Mouse (Mus musculus) forebrain, embryonic 15.5 days (tissue): ENCODE measurements around the gene Zmynd8. TPM values are rescaled to one million over a fixed set of nuclear protein-coding genes. Genes with fewer than 3 reads are reported as not detected.

Source experiments
- ATAC-seq: fragments of 200-750 bp; cut with Nextera tagmentation; replicated peaks from 2 replicates; pipeline ENCODE4 v1.8.0; 2017; ENCODE audit warnings: mild to moderate bottlenecking, moderate TSS enrichment, moderate library complexity
- H3K27ac ChIP-seq: fragments of 300-500 bp; sonication (generic); replicated peaks from 2 replicates; pipeline ENCODE4 v1.5.1; 2015; ENCODE audit warnings: mild to moderate bottlenecking, inconsistent platforms
- H3K27me3 ChIP-seq: fragments of 300-500 bp; sonication (generic); 2 replicates; pipeline ENCODE4 v1.6.1; 2015; ENCODE audit warnings: inconsistent platforms
- H3K36me3 ChIP-seq: fragments of 300-500 bp; sonication (generic); 2 replicates; pipeline ENCODE4 v1.6.1; 2015; ENCODE audit warnings: mild to moderate bottlenecking, inconsistent platforms
- H3K4me1 ChIP-seq: fragments of 300-500 bp; sonication (generic); 2 replicates; pipeline ENCODE4 v1.6.1; 2015; ENCODE audit warnings: inconsistent platforms
- H3K4me2 ChIP-seq: fragments of 300-500 bp; sonication (generic); replicated peaks from 2 replicates; pipeline ENCODE4 v1.6.1; 2015; ENCODE audit warnings: mild to moderate bottlenecking, inconsistent platforms
- H3K4me3 ChIP-seq: fragments of 300-500 bp; sonication (generic); 2 replicates; pipeline ENCODE4 v1.5.1; 2015; ENCODE audit warnings: mild to moderate bottlenecking, inconsistent platforms
- H3K9ac ChIP-seq: fragments of 300-500 bp; sonication (generic); replicated peaks from 2 replicates; pipeline ENCODE4 v1.6.1; 2015; ENCODE audit warnings: mild to moderate bottlenecking, inconsistent platforms
- H3K9me3 ChIP-seq: fragments of 300-500 bp; sonication (generic); 2 replicates; pipeline ENCODE4 v1.6.1; 2016; ENCODE audit warnings: inconsistent platforms
- WGBS: fragments of 180-500 bp; shearing (Covaris S2); methylation state at CpG from one replicate; pipeline ENCODE4 v1.1.7; 2015; ENCODE audit warnings: mixed read lengths; 5-methylcytosine and 5-hydroxymethylcytosine counted together
- polyA plus RNA-seq: library from polyadenylated mRNA; unstranded; fragments of >200 nt; fragmentation: Nextera tagmentation; extraction: Ambion mirVana; gene quantifications from 2 replicates; pipeline ENCODE4 v1.2.1, GENCODE M21; 2015

Zmynd8 gene
- polyA plus RNA-seq, 1 experiment from 2014 or later, result 81.0 TPM

DNA sequence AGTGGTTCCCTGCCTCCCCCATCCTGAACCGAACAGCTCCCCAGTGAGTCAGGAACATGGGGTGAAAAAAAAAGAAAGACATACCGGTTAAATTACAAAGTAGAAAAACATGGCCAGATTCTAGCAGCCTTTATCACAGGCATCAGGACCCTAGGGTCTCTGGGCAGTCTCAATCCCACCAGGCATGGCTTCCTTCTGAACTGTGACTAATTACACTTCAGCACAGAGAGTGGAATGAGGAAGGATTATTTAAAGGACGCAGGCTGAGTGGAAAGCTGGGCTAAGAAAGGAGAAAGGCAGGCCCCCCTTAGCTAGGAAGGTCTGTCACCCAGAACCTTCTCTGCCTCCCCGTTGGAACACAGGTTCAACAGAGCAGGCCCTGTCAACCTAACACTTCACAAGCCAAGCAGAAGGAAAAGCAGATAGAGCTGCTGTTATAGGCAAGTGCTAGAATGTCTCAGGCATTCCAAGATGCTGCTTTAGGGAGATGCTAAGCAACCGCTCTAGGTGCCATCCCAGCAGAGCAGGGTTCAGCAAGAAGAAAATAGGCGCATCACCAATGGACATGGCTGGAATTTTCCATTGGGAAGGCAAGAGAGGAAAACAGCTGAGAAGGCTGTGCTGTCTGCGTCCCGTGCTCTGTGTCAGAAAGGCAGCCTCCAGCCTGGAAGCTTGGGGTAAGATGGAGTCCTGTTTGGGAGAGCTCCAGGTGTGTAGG is 22.5 kb downstream of the Zmynd8 start:
- ATAC-seq, result no peak
- Histone ChIP-seq H3K9me3 (no peaks in the 10 kb centered on the region), H3K4me2 (peak overlapping the region; percentile 38), H3K4me3 (no peak overlapping the region), H3K27ac (peak overlapping the region; percentile 84), H3K9ac (peak overlapping the region; percentile 17), H3K36me3 (peaks cover 12% of the 10 kb centered on the region), H3K27me3 (no peaks in the 10 kb centered on the region), H3K4me1 (peaks cover 84% of the 10 kb centered on the region)
- WGBS, result 46% methylated on average over 8 of the region's 8 CpGs

DNA sequence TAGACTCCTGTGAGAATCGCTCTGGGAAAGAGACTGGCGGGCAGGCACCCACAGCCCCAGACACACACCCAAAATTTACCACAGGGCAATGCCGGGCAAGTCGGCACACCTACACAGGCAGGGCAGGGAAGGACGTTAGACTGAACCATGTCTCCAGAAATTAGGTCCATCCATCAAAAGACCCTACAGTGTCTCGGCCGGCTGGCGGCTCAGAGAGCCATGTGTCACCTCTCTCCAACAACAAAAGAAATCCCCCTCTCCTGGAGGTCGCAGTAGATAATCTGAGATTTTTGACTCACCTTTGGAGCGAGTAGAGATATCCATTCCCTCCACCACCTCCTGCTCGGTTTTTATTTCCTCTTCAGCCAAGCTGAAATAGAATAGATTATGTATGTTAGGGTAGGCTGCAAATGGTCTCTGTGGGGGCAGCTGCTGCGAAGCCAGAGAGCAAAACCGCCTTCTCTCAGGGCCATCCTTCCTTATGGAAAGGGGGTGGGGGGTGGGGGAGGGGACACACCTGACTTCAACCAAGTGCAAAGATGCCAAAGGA is 23.3 kb downstream of the Zmynd8 start:
- WGBS, result 27% methylated on average over 13 of the region's 13 CpGs
- H3K9me3 ChIP-seq, result no peaks in the 10 kb centered on the region
- peaks cover 16% of the 10 kb centered on the region for H3K36me3 ChIP-seq
- peaks cover 76% of the 10 kb centered on the region for H3K4me1 ChIP-seq
- H3K27me3 ChIP-seq, result no peaks in the 10 kb centered on the region
- H3K9ac ChIP-seq, result peak overlapping the region; percentile 41
- peak overlapping the region; percentile 84 for H3K27ac ChIP-seq
- peak overlapping the region; percentile 22 for H3K4me3 ChIP-seq
- 0 out of 2 replicates have a peak, but pooled peaks have one; percentile 21 for ATAC-seq
- peak overlapping the region; percentile 38 for H3K4me2 ChIP-seq

DNA sequence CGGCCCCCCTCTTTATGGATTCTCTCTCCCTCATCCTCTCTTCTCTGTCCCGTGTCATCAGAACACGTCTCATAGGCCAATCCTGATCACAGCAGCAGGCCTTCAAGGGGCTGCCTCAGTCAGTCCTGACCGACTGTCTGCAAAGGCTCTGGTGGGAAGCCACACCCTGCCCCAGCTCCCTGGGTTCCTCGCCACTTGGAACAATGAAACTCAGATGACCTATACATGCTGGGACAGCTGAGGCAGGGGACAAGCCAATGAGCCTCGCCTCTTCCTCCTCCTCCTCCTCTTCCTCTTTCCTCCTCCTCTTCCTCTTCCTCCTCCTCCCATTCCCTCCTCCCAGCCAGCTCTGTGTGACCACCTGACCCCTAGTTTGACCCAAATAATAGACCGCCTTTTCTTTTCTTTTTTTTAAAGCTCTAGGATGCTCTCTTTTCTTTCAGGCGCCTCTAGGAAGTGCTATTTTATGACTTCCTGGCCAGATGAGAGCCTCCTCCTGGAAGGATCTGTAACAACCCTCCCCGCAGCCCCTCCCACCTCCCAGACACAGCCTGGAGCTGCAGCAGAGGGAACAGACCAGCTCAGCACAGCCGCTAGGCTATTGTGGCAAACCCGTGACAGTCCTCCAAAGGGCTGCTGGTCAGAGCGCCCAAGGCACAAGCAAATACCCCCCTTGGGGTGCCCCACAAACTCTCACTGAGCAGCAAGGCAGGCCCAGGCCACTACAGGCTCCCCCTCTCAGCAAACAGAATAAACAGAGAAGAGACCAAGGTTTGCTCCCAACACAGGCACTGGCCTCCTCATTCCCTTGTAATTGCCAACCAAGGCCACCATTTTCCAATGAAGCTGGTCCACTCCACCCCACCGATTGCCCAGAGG is 24.1 kb downstream of the Zmynd8 start:
- Histone ChIP-seq H3K4me2 (peak overlapping the region; percentile 38), H3K27me3 (no peaks in the 10 kb centered on the region), H3K9ac (peak overlapping the region; percentile 41), H3K36me3 (peaks cover 19% of the 10 kb centered on the region), H3K27ac (peak overlapping the region; percentile 84), H3K4me3 (peak overlapping the region; percentile 22), H3K4me1 (peaks cover 74% of the 10 kb centered on the region), H3K9me3 (no peaks in the 10 kb centered on the region)
- 39% methylated on average over 13 of the region's 13 CpGs for WGBS
- ATAC-seq, result peak; percentile 73

DNA sequence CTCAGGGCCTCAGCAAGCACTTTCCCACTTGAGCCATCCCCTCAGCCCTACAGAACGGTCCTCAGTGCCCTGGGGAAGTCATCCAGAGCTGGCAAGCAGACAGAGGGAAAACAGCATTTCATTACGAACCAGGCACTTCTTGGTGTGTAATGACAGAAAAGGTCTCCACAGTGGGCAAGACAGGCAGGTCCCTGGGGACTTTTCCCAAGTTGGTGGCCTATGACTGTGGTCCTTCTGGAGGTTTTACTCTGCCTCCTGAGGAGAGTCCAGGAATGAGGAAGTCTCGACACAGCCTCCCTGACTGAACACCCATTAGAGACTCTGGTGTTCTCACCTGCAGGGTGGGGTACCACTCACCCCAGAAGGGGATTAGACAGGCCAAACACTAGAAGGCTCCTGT is 25.0 kb downstream of the Zmynd8 start:
- ATAC-seq, result no peak
- no peak overlapping the region for H3K4me3 ChIP-seq
- WGBS, result 80% methylated on average over 3 of the region's 3 CpGs
- H3K9ac ChIP-seq, result no peak overlapping the region
- no peaks in the 10 kb centered on the region for H3K9me3 ChIP-seq
- H3K27me3 ChIP-seq, result no peaks in the 10 kb centered on the region
- H3K4me2 ChIP-seq, result no peak overlapping the region
- peaks cover 21% of the 10 kb centered on the region for H3K36me3 ChIP-seq
- H3K4me1 ChIP-seq, result peaks cover 72% of the 10 kb centered on the region
- H3K27ac ChIP-seq, result 0 out of 2 replicates have a peak overlapping the region, but pooled peaks have one; percentile 84

DNA sequence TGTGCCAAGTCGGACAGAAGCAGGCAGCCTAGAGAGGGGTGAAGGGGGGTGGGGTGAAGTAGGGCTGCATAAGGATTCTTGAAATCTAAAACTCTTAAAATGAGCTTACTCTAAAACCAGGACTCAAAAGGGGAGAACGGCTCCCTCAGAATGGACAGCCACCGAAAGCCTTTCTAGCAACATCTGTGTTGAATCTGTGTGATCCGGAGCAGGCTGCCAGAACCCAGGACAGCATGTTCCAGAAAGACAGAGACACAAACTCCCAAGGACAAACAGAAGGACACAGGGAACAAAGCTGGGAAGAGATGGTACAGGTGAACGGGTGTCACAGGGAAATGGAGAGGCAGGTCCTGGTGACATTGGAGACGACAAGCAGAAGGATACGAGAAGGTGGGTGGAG is 25.6 kb downstream of the Zmynd8 start:
- Histone ChIP-seq H3K27ac (no peak overlapping the region), H3K9ac (no peak overlapping the region), H3K4me1 (peaks cover 74% of the 10 kb centered on the region), H3K4me2 (no peak overlapping the region), H3K27me3 (no peaks in the 10 kb centered on the region), H3K9me3 (no peaks in the 10 kb centered on the region), H3K36me3 (peaks cover 21% of the 10 kb centered on the region), H3K4me3 (no peak overlapping the region)
- ATAC-seq, result no peak
- 81% methylated on average over 7 of the region's 7 CpGs for WGBS

DNA sequence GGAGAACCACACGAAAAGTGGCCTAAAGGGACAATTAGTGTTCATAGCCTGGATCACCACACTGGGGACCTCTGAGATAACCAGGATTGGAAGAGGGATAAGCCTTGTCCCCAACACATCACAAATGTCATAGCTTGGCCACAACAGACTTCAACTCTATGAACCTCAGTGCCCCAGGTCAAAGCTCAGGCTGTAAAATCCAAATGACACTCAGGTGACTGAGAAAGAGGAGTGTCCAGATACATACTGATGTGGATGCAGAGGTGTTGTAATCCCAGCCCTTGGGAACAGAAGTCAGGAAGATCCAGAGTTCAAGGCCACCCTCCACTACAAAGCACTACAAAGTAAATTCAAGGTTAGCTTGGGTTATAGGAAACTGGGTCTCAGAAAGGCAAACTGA is 29.6 kb downstream of the Zmynd8 start:
- Histone ChIP-seq H3K36me3 (peaks cover 21% of the 10 kb centered on the region), H3K4me3 (no peak overlapping the region), H3K27ac (peak overlapping the region; percentile 86; the same call in 1 of the 2 replicates), H3K9ac (no peak overlapping the region), H3K4me2 (no peak overlapping the region), H3K4me1 (peaks cover 63% of the 10 kb centered on the region), H3K9me3 (no peaks in the 10 kb centered on the region), H3K27me3 (no peaks in the 10 kb centered on the region)
- no peak for ATAC-seq
- 55% methylated on average over 1 of the region's 1 CpGs for WGBS

DNA sequence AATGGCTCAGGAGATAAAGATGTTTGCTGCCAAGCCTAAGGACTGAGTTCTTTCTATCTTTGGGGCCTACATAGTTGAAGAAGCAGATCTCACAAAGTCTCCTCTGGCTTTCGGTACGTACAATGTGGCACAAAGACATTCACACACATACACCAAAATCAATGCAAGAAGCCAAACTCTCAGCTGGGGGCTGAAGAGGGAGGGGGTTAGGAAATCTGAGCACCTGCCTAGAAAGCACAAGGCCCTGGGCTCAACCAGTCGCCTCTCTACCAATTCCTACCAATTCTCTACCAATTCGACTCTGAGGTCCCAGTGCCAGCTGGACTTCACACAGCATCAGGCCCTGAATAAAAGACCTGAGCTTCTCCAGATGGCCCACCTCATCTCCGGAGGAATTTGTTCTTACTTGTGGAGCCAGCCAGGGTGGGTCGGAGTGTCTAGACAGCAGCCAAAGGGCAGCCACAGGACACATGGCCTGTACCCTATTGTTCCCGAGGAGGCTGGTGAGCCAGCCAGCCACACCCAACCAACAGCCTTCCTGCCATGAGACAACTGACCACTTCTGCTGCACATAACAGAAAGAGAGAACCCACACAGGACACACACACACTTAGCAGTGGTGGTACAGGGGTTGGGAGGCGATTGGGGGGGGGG is 30.2 kb downstream of the Zmynd8 start:
- Histone ChIP-seq H3K4me3 (no peak overlapping the region), H3K4me1 (peaks cover 58% of the 10 kb centered on the region), H3K27ac (peak overlapping the region; percentile 86), H3K27me3 (no peaks in the 10 kb centered on the region), H3K9ac (no peak overlapping the region), H3K36me3 (peaks cover 16% of the 10 kb centered on the region), H3K9me3 (no peaks in the 10 kb centered on the region), H3K4me2 (no peak overlapping the region)
- WGBS, result 61% methylated on average over 8 of the region's 8 CpGs
- ATAC-seq, result no peak

DNA sequence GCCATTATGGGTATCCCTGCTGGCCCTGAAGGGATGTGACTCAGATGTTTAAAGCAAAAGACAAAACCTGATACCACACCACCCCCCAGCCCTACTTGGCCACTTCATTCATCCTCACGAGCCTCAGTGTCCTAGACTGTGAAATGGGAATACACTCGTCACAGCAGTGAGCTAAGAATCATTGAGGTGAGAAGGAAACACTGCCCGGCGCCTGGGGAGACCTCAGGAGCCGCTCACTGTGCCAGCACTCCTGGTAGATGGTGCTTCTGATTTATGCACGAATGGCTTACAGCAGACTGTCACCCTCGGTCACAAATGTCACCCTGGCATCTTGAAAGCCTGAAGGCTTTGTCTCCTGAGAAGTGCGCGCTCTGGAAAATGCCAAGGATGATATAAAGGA is 31.3 kb downstream of the Zmynd8 start:
- WGBS, result 69% methylated on average over 9 of the region's 9 CpGs
- no peak overlapping the region for H3K4me3 ChIP-seq
- H3K9ac ChIP-seq, result no peak overlapping the region
- no peaks in the 10 kb centered on the region for H3K27me3 ChIP-seq
- 0 out of 2 replicates have a peak, but pooled peaks cover 12% of the 10 kb centered on the region for H3K36me3 ChIP-seq
- no peaks in the 10 kb centered on the region for H3K9me3 ChIP-seq
- peaks cover 53% of the 10 kb centered on the region for H3K4me1 ChIP-seq
- H3K27ac ChIP-seq, result peak overlapping the region; percentile 86
- ATAC-seq, result no peak
- H3K4me2 ChIP-seq, result no peak overlapping the region

DNA sequence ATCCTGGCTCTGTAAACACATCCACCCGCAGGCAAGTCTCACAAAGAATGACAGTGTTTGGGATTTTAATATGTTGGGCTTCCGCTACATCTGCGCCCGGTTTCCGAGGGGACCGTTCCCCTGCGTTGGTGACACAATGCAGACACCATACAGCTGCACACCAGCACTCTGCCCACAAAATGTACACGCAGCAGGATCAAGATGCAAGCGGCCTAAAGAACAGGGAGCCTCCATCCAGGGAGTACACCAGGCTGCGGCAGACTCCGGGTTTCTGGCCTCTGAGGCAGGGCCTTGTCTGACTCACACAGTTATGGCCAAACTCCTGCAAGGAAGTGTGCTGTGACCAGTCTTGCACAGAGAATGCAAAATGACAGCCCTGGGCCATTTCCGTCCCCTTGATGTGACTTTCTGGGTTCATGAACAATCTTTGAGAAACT is 31.8 kb downstream of the Zmynd8 start:
- Histone ChIP-seq H3K4me3 (no peak overlapping the region), H3K9me3 (no peaks in the 10 kb centered on the region), H3K4me2 (no peak overlapping the region; the same call in 1 of the 2 replicates), H3K36me3 (0 out of 2 replicates have a peak, but pooled peaks cover 11% of the 10 kb centered on the region), H3K27me3 (no peaks in the 10 kb centered on the region), H3K27ac (peak overlapping the region; percentile 86), H3K4me1 (peaks cover 55% of the 10 kb centered on the region), H3K9ac (peak overlapping the region; percentile 39)
- peak; percentile 51; the same call in 1 of the 2 replicates for ATAC-seq
- WGBS, result 25% methylated on average over 12 of the region's 12 CpGs

DNA sequence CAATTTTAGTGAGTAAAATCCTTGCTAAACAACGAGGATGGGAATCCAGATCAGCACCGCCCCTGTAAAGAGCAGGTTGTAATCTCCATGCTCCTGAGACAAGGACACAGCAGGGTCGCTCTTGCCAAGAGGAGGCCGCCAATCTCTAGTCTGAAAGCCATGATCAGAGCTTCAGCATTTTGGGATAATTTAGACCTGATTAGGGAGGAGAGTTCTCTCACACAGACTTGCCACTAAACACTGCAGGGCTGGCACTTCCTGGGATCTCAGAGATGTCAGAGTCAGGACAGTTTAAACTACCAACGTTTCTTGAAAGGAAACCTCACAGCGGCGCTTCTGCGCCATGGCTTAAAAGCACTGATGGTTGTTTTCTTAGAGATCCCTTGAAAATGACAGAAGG is 32.4 kb downstream of the Zmynd8 start:
- Histone ChIP-seq H3K27ac (peak overlapping the region; percentile 86), H3K36me3 (0 out of 2 replicates have a peak, but pooled peaks cover 10% of the 10 kb centered on the region), H3K4me3 (no peak overlapping the region), H3K9ac (0 out of 2 replicates have a peak overlapping the region, but pooled peaks have one; percentile 3), H3K9me3 (no peaks in the 10 kb centered on the region), H3K4me2 (no peak overlapping the region), H3K27me3 (no peaks in the 10 kb centered on the region), H3K4me1 (peaks cover 53% of the 10 kb centered on the region)
- WGBS, result 14% methylated on average over 8 of the region's 8 CpGs
- ATAC-seq, result 0 out of 2 replicates have a peak, but pooled peaks have one; percentile 6

DNA sequence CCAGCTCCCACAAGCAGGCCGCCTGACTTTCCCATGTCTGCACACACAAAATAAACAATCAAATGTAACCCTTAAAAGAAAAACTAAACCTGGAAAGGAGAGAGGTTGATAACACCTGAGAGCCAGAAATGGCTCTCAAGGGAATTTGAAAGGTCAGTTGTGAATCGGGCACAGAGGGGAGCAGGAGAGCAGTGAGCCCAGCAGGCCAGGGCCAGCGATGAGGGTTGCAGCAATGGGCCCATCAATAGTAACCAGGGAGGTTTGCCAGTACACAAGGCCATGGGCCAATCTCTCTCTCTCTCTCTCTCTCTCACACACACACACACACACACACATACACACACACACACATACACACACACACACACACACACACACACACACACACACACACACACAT is 34.0 kb downstream of the Zmynd8 start:
- H3K4me1 ChIP-seq, result peaks cover 51% of the 10 kb centered on the region
- ATAC-seq, result no peak
- no peak overlapping the region for H3K9ac ChIP-seq
- no peaks in the 10 kb centered on the region for H3K9me3 ChIP-seq
- no peak overlapping the region for H3K27ac ChIP-seq
- 0 out of 2 replicates have a peak, but pooled peaks cover 2% of the 10 kb centered on the region for H3K36me3 ChIP-seq
- no peak overlapping the region for H3K4me3 ChIP-seq
- H3K27me3 ChIP-seq, result no peaks in the 10 kb centered on the region
- 88% methylated on average over 3 of the region's 3 CpGs for WGBS
- H3K4me2 ChIP-seq, result no peak overlapping the region
